Mouse (Mus musculus): ENCODE measurements around the gene Sycn.
"Not testable (repeated sequence)": the region's sequence is repeated elsewhere in the genome, so short reads cannot be mapped to it uniquely, and the experiment has no call there.

Sycn gene

DNA sequence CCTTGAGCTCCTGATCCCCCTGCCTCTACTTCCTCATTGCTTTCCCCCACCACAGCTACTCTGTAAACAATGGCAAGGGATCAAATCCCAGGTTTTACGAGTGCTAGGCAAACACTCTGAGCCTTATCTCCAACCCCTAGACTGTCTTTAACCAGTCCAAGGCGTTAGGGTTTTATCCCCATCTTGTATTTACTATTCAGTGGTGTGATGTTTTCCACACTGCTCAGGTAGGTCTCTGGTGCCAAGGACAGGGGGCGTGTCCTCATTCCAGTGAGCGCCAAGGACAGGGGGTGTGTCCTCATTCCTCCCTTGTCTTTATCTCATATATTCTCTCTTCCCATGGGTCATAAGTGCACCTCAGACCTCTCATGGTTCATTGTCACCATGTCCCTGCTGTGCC lies at the start of gene Sycn:
Gene Sycn, plus strand, starts transcription at position 360 of the 400 bp plus-strand sequence.
- no peak for ATAC-seq (ENCODE audit: insufficient number of reproducible peaks, low FRiP score, low TSS enrichment)

- no peak; the same call in 1 of the 2 replicates for ATAC-seq (ENCODE audit: insufficient number of reproducible peaks, low FRiP score, low TSS enrichment)
Observed at GRCm38 (mm10) chr7:28490903-28491302, 49.8 kb upstream of the Sycn start.

- no peak for ATAC-seq (ENCODE audit: insufficient number of reproducible peaks, low FRiP score, low TSS enrichment)
Observed at GRCm38 (mm10) chr7:28492310-28492709, 48.4 kb upstream of the Sycn start.

DNA sequence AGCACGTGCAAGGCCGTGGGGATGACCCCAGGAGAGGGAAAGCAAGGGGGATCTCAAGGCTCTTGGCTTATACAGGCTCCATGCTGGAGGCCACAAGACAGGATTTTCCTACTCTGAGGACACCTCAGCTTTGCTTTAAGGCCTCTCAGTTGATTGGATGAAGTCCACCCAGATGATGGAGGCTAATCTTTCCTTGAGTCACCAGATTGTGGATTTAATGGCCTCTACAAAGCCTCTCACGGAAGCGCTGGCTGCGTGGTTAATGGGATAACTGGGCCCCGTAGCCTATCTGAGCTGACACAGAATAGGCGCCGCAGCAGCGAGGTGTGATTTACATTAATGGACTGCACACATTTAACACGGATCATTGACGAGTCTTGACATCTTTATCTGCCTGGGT lies 45.3 kb upstream of the Sycn start:
- no peak for ATAC-seq (ENCODE audit: insufficient number of reproducible peaks, low FRiP score, low TSS enrichment)

GRCm38 (mm10) chr7:28505585-28505984 lies 35.1 kb upstream of the Sycn start:
- no peak for ATAC-seq (ENCODE audit: insufficient number of reproducible peaks, low FRiP score, low TSS enrichment)

DNA sequence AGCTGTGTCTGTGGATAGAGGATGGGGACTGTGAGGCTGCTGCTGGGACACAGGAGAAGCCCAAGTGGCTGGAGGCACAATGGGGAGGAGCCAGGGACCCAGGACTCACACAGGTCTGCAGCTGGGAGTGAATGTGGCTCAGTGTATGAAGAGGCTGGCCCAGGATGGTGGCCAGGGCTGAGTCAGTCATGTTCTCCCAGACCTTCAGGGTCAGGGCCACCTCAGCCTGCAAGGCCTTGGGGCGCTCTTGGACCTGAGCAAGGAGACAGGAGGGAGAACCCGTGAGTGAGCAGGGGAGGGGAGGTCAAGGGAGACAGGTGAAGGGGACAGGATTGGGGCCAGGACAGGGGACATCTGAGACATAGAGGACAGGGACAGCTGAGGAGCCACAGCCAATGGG lies 31.6 kb upstream of the Sycn start:
- not testable (repeated sequence) for ATAC-seq (ENCODE audit: insufficient number of reproducible peaks, low FRiP score, low TSS enrichment)

DNA sequence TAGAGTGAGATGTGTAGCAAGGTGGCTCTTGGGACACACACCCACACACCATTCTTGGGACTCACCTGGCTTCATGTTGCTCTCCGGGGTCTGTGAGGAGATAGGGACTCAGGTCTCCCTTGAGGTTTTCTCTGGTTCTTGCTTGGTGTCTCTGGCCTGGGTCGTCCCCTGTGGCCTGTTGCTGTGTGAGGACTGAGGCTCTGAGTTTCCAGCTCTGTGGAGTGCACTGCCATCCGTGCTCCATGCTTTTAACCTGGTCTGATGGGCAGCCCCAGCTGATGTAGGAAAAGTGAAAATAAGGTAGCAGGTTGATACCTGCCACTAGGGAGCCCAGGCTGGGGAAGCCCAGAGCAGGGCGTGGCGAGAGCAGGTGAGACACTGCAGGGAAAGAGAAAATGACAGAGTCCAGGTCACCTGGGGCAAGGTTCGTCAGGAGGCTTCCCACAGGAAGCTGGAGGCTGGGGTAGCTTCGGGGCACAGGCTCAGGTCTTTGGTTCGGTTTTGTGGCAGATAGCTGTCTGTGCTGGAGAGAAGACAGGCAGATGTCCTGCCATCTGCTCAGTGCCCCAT lies 30.2 kb upstream of the Sycn start, which contains the start of gene Ifnl2:
Gene Ifnl2, minus strand, starts transcription at position 51 of the 570 bp plus-strand sequence.
- not testable (repeated sequence) for ATAC-seq (ENCODE audit: insufficient number of reproducible peaks, low FRiP score, low TSS enrichment)

GRCm38 (mm10) chr7:28511441-28511840 lies 29.2 kb upstream of the Sycn start:
- ATAC-seq (ENCODE audit: insufficient number of reproducible peaks, low FRiP score, low TSS enrichment), result no peak

GRCm38 (mm10) chr7:28522536-28522935 lies 18.1 kb upstream of the Sycn start, which contains the start of gene Ifnl3:
Gene Ifnl3, plus strand, starts transcription at chr7:28522836.
- not testable (repeated sequence) for ATAC-seq (ENCODE audit: insufficient number of reproducible peaks, low FRiP score, low TSS enrichment)

- no peak for ATAC-seq (ENCODE audit: insufficient number of reproducible peaks, low FRiP score, low TSS enrichment)
Observed at GRCm38 (mm10) chr7:28527922-28528719, 12.6 kb upstream of the Sycn start.

DNA sequence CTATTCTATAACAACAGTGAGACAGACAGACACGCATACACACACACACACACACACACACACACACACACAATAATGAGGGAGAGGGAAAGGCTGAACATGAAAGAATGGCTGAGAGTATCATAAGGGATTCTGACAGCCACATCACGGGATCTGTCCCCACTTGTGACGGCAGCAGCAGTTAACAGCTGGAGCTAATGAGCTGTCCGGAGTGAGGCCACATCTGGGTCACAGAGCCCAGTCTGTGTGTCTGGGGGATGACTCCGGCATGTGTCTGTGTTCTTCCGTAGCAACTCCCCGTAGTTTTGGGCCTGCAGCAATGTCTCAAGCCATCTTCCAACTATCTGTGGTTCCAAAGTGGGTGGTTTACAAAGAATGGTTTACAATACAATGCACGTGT lies 8.7 kb upstream of the Sycn start:
- ATAC-seq (ENCODE audit: insufficient number of reproducible peaks, low FRiP score, low TSS enrichment), result no peak

DNA sequence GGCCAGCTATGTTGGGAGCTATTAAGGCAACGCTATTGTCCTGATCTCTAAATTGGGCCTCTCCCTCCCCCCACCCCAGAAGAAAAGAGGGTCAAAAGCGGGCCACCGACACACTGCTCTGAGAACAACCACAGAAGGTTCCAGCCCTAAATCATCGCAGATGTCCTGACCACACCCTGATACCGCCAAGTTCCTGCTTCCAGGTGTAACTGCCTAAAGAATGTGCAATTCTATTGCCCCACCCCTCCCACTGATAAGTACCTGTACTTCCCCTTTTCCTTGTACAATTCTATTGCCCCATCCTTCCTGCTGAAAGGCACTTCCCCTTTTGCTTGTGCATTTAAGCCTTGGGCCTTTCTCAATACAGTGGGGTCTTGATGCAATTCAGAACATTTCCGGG lies 1.8 kb upstream of the Sycn start:
- not testable (repeated sequence) for ATAC-seq (ENCODE audit: insufficient number of reproducible peaks, low FRiP score, low TSS enrichment)

DNA sequence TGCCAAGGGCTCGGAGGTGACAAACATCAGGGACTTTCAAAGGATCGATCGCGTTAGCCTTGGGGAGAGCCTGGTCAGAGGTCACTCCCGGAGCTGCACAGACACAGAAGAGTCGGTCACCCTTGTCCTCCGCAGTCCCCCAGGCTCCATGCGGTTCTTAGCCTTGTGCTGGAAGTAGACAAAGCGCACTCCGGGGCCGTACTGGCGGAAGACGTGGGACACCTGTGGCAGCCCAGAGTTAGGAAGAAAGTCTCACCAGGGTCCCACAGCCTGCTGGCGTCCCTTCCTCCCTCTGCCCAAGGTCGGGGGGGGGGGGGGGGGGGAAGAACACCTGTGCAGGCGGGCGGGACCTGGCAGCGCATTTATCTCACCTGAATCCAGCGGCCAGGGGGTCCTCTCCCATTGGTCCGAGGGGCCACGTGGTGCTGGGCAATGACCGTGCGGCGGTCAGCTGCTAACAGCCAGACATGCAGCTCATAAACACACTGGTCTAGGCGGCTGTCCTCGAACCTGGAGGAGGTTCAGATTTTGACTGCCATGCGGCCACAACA lies 3.4 kb downstream of the Sycn start:
- ATAC-seq (ENCODE audit: insufficient number of reproducible peaks, low FRiP score, low TSS enrichment), result no peak

DNA sequence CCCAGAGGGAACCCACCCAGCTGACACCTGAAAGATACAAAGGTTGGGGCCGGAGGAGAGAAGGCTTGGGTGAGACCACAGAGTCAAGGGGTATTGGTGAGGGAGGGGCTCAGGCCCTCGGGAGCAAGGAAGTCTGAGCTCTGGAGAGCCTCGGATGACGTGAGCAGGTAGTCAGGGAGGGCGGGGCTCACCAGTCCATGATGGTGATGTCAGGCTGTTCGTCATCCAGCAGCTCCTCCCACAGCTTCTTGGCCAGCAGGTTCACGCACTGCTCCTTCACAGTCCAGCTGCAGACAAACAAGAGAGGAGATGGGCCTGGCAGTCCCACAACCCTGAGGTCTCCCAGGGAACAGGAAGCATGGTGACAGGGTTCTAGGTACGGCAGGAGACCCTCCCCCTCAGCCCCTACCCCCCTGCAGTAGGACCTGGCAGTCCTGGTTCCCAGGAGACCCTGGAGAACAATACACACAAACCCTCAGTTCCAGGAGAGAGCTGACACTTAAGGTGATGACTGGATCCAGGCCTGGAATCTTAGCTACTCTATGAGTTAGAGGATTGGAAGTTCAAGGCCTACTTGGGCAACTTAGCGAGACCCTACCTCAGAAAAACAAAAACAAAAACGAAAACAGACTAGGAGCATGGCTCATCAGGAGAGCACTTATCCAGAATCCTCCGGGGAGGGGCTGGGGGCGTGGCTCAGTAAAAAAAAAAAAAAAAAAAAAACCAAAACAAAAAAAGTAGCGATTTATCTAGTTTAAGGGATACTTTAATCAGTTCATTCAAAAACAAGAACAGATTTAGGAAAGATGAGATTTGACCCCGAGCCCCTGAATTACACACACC lies 4.6 kb downstream of the Sycn start:
- ATAC-seq (ENCODE audit: insufficient number of reproducible peaks, low FRiP score, low TSS enrichment), result no peak

GRCm38 (mm10) chr7:28545891-28546210 lies 5.2 kb downstream of the Sycn start:
- ATAC-seq (ENCODE audit: insufficient number of reproducible peaks, low FRiP score, low TSS enrichment), result no peak

GRCm38 (mm10) chr7:28546649-28547048 lies 6.0 kb downstream of the Sycn start:
- no peak for ATAC-seq (ENCODE audit: insufficient number of reproducible peaks, low FRiP score, low TSS enrichment)

DNA sequence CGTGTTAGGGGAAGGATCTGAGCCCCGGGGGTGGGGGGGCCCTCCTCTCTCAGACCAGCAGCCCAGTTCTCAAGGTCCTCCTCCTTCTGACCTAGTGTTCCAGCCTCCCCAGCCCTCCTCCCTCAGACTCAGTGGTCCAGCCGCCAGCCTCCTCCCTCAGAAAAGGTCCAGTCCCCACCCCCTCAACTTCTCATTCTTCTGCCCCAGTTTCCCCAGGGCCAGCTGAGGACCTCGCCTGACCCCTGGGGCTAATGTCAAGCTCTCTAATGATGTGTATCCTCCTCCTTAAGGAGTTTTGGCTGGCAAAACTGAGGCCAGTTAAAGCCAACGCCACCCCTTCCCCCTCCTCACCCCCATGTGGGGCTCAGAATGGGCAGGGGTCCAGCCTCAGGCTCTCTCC lies 6.5 kb downstream of the Sycn start, which contains the start of gene Nccrp1:
Gene Nccrp1, minus strand, starts transcription at position 101 of the 400 bp plus-strand sequence.
- no peak for ATAC-seq (ENCODE audit: insufficient number of reproducible peaks, low FRiP score, low TSS enrichment)

GRCm38 (mm10) chr7:28547628-28548027 lies 6.9 kb downstream of the Sycn start:
- ATAC-seq (ENCODE audit: insufficient number of reproducible peaks, low FRiP score, low TSS enrichment), result no peak

- no peak for ATAC-seq (ENCODE audit: insufficient number of reproducible peaks, low FRiP score, low TSS enrichment)
Observed at GRCm38 (mm10) chr7:28553076-28553475, 12.4 kb downstream of the Sycn start.

DNA sequence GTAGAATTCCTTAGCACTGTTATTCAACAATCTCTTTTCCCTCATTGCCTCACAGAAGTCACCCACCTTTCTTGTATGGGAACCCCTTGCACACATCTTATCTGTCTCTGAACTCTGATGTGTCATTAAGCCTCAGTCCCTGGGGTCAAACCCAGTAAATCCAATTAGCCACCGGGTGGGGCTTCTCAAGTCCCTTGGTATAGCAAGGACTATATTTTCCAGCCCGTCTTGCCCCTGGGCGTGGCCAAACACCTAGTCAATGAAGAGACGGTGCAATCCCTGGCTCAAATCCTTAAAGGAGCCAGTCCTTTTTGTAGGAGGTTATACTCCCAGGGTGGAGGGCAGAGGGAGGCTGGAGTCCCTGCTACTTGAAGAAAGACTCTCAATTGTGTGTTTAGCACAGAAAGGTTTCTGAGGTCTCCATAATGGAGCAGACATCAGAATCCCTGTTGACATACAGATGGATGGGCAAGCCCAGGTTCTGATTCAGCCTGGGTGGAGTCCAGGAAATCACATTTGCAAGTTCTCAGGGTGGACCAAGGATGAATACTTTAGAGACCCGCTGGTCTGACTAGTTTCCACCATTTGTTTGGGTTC lies 15.4 kb downstream of the Sycn start:
- ATAC-seq (ENCODE audit: insufficient number of reproducible peaks, low FRiP score, low TSS enrichment), result no peak
